Mouse (Mus musculus) heart, postnatal 14 days (tissue): ENCODE measurements around the gene Dpep1. TPM values are rescaled to one million over a fixed set of nuclear protein-coding genes. Genes with fewer than 3 reads are reported as not detected.
A peak's percentile ranks its signal among the peaks of the same experiment; 100 is the strongest.
"Not testable (repeated sequence)": the region's sequence is repeated elsewhere in the genome, so short reads cannot be mapped to it uniquely, and the experiment has no call there.

Source experiments
- DNase-seq, 2 experiments: peaks; one replicate each; pipeline ENCODE4 v3.0.0; 2021 to 2022
- intact Hi-C: fragments of 180-260 bp; cut with DNase I; formaldehyde crosslinking; loops from one replicate; pipeline ENCODE4 v1.15.1; 2025
- long read RNA-seq, 2 experiments: library from polyadenylated mRNA; stranded (forward); transcript quantifications; one replicate each; pipeline ENCODE4 v2.0.0; 2021
- total RNA-seq, 2 experiments: library from RNA; stranded (reverse); gene quantifications; 2 replicates each; pipeline ENCODE4 v1.2.3; 2021

Dpep1 gene
- total RNA-seq, result 10 to 100 TPM; 28.6 to 43.2 TPM
- long read RNA-seq, experiment 1, transcript Dpep1-201 (11 exons, 2,236 nt), result major isoform, 72 of 80 reads
- long read RNA-seq, experiment 1, partial matches to known transcripts, result 4 of 80 reads
- long read RNA-seq, experiment 1, other reads (novel, unspliced or antisense), result 4 of 80 reads
- long read RNA-seq, experiment 2, transcript Dpep1-201 (11 exons, 2,236 nt), result major isoform, 40 of 48 reads
- long read RNA-seq, experiment 2, partial matches to known transcripts, result 1 of 48 reads
- long read RNA-seq, experiment 2, other reads (novel, unspliced or antisense), result 7 of 48 reads

GRCm38 (mm10) chr8:123185566-123186409 is at the start of gene Dpep1:
Gene Dpep1, plus strand, starts transcription at chr8:123186242.
- intact Hi-C loops, result no loop called here
- peak; percentile 56 to 64 for DNase-seq

DNA sequence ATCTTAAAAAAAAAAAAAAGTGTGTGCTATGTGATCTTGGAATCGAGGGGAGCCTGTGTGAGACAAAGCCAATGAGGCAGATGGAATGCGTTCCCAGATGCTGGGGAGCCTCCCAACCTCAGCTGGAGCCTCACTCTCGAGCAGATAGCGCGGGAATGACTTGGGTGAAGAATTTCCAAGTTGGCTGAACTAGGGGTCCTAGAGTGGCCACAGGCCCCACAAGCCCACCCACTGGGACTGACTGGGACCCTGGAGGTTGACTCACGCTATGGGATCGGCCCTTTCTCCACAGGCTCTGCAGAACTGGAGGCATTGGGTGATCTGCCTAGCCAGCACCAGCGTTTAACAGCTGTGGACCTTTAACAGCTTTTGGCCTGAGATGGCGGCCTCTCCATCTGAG is 49.8 kb upstream of the Dpep1 start:
- intact Hi-C loops, result no loop called here
- peak; percentile 53 for DNase-seq

GRCm38 (mm10) chr8:123137645-123138077 is 48.4 kb upstream of the Dpep1 start:
- intact Hi-C loops, result no loop called here
- DNase-seq, result peak; percentile 59 to 61

DNA sequence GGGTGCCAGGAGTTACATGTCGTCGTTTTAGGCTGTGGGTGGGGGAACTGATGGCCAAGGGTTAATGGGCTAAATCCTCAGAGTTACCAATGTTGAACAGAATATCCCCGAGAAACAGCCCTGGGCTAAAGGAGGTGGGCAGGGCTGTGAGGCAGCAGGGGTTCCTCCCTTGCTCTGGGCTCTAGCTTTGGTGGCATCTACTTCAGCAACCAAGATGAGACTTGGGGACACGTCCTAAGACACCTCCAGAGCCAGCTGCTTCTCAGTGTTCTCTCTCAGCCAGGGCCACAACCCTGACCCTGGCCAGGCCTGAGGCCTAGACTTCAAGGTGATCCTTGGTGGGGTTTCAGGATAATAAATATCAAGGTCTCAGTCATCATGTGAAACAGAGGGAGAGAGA is 47.3 kb upstream of the Dpep1 start:
- intact Hi-C loops, result no loop called here

DNA sequence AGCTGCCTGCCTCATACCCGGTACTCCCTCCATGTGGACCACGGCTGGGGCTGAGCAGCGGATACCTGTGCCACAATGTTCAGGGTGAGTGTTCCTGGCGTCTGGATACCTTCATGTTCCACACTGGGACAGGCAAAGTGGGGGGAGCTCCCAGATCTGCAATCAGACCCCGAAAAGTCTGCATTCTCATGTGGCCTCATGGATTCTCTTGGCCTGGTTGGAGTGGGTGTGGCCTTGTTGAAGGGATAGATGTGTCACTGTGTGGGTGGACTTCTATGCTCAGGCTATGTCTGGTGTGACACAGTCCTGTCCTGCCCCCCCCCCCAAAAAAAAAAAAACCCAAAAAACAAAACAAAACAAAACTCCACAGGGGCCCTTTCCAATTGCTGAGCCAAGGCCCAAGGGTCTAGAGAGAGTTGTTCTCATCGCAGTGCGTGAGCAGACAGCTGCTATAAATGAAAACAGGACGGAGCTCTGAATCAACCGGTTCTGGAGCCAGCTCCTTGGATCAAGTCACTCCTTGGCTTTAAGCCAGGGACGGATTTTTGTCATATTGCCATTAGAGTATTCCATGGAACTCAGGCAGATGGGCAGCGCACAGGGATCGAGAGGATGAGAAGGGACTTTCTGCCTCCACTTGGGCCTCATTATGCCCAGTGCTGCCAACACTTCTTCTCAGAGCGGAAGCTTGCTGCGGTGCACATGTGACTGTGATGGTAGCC is 44.1 kb upstream of the Dpep1 start:
- peak; percentile 82 to 94 for DNase-seq
- intact Hi-C loops, result no loop called here

More for the DNA sequence above, 47.3 kb upstream of the Dpep1 start:
- DNase-seq, result no peak

DNA sequence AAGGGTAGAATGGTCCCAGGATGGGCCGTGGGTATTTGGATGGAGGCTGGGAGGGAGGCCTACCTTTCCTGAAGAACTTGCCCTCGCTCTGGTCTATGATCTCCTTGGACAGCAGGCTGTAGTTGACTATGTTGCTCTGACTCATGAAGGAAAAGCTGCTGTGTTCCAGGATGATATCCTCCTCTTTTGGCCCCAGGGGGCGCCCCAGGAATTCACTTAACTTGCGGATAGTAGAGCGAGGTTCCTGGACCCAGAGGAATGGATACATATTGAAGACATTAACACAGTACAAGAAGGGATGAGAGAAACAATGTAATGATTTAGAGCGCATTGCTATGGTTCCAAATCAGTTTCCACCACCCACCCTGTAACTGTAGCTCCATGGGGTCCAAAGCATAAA is 40.8 kb upstream of the Dpep1 start:
- intact Hi-C loops, result loop anchor here (5.0 kb wide), 1 partner anchor 57 kb away; no protein-coding TSS in a partner anchor
- DNase-seq, result peak; percentile 64 to 65

- DNase-seq, result peak; percentile 29 to 56
- intact Hi-C loops, result loop anchor here (5.0 kb wide), 1 partner anchor 56 kb away; no protein-coding TSS in a partner anchor
Measured at GRCm38 (mm10) chr8:123146390-123146789, 39.7 kb upstream of the Dpep1 start.

GRCm38 (mm10) chr8:123150737-123151171 is 35.3 kb upstream of the Dpep1 start:
- intact Hi-C loops, result no loop called here
- peak; percentile 38 for DNase-seq

DNA sequence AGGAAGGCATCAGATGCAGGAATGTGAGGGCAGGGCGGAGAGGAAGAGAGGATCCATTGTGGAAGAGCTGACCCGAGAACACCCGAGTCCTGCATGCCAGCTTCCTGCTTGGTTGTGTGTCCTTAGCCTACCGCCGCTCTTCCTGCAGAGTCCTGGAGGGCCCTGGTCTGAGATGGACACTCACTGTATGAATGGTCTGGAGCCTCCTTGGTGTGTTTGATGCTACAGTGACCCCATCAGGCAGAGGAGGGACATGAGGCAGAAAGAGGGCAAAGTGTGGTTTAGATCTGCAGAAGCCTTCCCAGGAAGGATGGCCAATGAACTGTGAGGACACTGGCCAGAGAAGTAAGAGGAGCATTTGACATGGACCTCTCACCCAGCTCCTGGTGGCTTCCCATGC is 30.9 kb upstream of the Dpep1 start:
- intact Hi-C loops, result loop anchor here (2.0 kb wide), 1 partner anchor 48 kb away; no protein-coding TSS in a partner anchor
- peak in 1 of 2 experiments; percentile 45 for DNase-seq

- intact Hi-C loops, result no loop called here
- no peak for DNase-seq
Measured at GRCm38 (mm10) chr8:123156070-123156773, 29.8 kb upstream of the Dpep1 start.

DNA sequence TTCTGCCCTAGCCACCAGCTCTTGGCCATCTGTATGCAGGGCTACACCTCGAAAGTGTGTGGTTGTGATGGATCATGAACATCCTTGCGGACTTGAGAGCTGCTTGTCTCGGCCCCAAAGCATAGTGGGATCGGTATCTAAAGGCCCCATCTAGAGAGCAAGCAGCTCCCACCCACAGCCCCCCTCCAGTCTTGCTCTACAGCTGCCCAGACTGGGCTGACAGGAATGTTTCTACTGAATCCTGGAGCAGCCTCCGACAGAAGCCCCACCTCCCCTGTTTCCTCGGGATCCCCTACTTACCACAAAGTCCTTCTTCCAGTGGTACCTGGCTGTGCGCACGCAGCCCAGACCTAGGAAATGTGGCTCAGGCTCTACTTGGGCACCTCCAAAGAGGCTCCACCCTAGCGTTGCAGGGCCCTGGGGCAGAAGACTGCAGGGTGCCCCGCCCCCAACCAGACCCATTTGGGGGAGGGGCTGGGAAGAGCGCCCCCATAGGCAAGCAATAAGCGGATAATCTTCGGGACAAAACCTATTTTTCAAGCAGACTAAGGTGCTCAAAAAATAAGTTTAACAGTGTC is 28.1 kb upstream of the Dpep1 start, which contains the start of gene Sult5a1:
TSS of gene Sult5a1 (minus strand) at position 428 of the 578 bp plus-strand sequence.
- intact Hi-C loops, result no loop called here
- no peak for DNase-seq

DNA sequence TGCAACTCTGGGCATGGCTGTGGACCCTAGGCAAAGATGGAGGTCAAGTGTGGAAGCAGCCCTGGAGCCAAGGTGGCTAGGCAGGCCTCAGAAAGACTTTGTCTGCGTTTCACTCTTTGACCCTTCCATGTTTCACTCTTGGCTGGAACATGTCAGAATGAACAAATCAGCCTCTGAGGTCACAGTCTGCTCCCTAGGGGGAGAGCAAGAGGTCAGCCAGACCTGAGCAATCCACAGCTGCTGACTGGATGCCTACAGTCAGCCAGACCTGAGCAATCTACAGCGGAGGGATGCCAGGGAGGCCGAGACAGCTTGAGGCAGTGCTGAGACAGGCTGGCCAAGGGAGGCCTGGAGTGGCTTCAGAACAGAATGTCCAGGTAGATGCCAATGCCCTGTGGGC is 4.7 kb upstream of the Dpep1 start:
- intact Hi-C loops, result no loop called here
- DNase-seq, result peak; percentile 58 to 67

- DNase-seq, result no peak
- intact Hi-C loops, result no loop called here
Measured at GRCm38 (mm10) chr8:123188006-123188405, 2.0 kb downstream of the Dpep1 start.

GRCm38 (mm10) chr8:123188841-123189240 is 2.8 kb downstream of the Dpep1 start:
- DNase-seq, result no peak
- intact Hi-C loops, result no loop called here

GRCm38 (mm10) chr8:123190678-123191077 is 4.6 kb downstream of the Dpep1 start:
- intact Hi-C loops, result no loop called here
- peak; percentile 79 to 83 for DNase-seq

DNA sequence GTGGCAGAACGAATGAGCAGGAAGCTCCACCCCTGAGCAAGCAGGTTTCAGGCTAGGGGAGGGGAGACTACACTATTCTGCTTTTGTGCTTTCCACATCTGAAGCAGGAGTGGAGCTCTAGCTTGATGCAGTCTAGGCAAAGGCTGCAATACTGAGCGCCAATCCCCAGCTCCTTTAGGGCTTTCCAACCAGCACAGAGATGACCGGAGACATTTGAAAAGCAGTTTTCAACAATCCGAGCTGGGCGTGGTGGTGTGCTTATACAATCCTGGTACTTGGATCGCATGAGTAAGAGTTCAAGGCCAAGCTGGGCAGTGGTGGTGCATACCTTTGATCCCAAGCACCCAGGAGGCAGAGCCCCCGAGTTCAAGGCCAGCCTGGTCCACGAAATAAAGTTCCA is 5.9 kb downstream of the Dpep1 start:
- intact Hi-C loops, result no loop called here

DNA sequence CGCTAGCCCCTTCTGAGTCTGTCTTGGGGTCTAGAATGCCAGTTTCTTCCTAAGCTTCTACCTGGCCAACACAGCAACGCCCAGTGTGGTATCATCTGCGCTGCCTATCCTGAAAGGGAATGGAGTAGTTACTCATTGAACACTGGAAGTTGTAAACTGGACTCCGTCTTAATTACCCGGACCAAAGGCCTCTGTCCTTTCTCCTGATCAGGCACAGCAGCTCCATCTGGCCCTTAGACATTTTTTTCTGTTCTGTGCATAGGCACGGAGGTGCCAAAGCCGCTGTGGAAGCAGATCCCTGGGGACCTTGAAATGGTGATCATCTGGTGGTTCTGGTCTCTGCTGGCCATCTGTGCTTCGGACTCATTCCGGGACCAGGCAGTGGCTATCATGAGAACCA is 7.7 kb downstream of the Dpep1 start:
- DNase-seq, result no peak
- intact Hi-C loops, result no loop called here

More for the DNA sequence above, 5.9 kb downstream of the Dpep1 start:
- DNase-seq, result no peak

- DNase-seq, intact Hi-C loops: not testable (repeated sequence)
Measured at GRCm38 (mm10) chr8:123197016-123197415, 11.0 kb downstream of the Dpep1 start.

DNA sequence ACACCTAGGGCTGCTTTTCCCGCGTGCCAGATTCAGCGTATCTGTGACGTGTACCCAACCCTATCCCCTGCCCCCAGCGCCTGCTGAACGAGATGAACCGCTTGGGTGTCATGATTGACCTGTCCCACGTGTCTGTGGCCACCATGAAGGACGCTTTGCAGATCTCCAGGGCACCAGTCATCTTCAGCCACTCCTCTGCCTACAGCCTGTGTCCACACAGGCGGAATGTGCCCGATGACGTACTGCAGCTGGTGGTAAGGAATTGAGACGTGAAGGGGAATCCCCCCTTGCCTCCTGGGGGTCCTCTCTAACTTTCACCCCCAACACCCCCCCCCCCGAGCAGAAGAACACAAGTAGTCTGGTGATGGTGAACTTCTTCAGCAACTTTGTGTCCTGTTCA is 13.8 kb downstream of the Dpep1 start:
- intact Hi-C loops, result loop anchor here (5.0 to 10.0 kb wide), 4 partner anchors 53 to 585 kb away; partner anchors contain the start of genes Galns and Trappc2l

More for the DNA sequence above, 13.8 kb downstream of the Dpep1 start:
- no peak for DNase-seq
